Mouse (Mus musculus) forebrain, embryonic 16.5 days (tissue): ENCODE results near the gene Cyp2s1. TPM values are rescaled to one million over a fixed set of nuclear protein-coding genes. Genes with fewer than 3 reads are reported as not detected.

ENCODE experiments used
- ATAC-seq: fragments of 200-750 bp; cut with Nextera tagmentation; 2 replicates; pipeline ENCODE4 v1.8.0; 2017; ENCODE audit warnings: mild to moderate bottlenecking, moderate library complexity
- H3K27ac ChIP-seq: fragments of 300-500 bp; sonication (generic); 2 replicates; pipeline ENCODE4 v1.5.1; 2014; ENCODE audit warnings: low read length, control low read depth
- H3K27me3 ChIP-seq: fragments of 300-500 bp; sonication (generic); replicated peaks from 2 replicates; pipeline ENCODE4 v1.6.1; 2014; ENCODE audit warnings: low read length; ENCODE audit not compliant: control insufficient read depth, insufficient read depth
- H3K36me3 ChIP-seq: fragments of 300-500 bp; sonication (generic); 2 replicates; pipeline ENCODE4 v1.6.1; 2014; ENCODE audit not compliant: control insufficient read depth, insufficient read depth
- H3K4me1 ChIP-seq: fragments of 300-500 bp; sonication (generic); replicated peaks from 2 replicates; pipeline ENCODE4 v1.6.1; 2014; ENCODE audit warnings: low read length; ENCODE audit not compliant: control insufficient read depth, insufficient read depth
- H3K4me2 ChIP-seq: fragments of 300-500 bp; sonication (generic); 2 replicates; pipeline ENCODE4 v1.6.1; 2014; ENCODE audit warnings: mild to moderate bottlenecking, low read length, control low read depth
- H3K4me3 ChIP-seq: fragments of 300-500 bp; sonication (generic); replicated peaks from 2 replicates; pipeline ENCODE4 v1.5.1; 2014; ENCODE audit warnings: mild to moderate bottlenecking, low read length, control low read depth
- H3K9ac ChIP-seq: fragments of 300-500 bp; sonication (generic); replicated peaks from 2 replicates; pipeline ENCODE4 v1.6.1; 2014; ENCODE audit warnings: low read depth, low read length, control low read depth
- H3K9me3 ChIP-seq: fragments of 300-500 bp; sonication (generic); 2 replicates; pipeline ENCODE4 v1.6.1; 2016; ENCODE audit warnings: low read length; ENCODE audit not compliant: control insufficient read depth
- WGBS: fragments of 180-500 bp; shearing (Covaris S2); extraction: QIAGEN DNeasy Blood & Tissue Kit; methylation state at CpG from one replicate; pipeline ENCODE4 v1.1.7; 2014; 5-methylcytosine and 5-hydroxymethylcytosine counted together
- polyA plus RNA-seq: library from polyadenylated mRNA; unstranded; fragments of >200 nt; fragmentation: Nextera tagmentation; extraction: Ambion mirVana; gene quantifications from 2 replicates; pipeline ENCODE4 v1.2.1, GENCODE M21; 2015

Cyp2s1 gene
- 1.0 and 1.1 TPM in 2 replicates for polyA plus RNA-seq

DNA sequence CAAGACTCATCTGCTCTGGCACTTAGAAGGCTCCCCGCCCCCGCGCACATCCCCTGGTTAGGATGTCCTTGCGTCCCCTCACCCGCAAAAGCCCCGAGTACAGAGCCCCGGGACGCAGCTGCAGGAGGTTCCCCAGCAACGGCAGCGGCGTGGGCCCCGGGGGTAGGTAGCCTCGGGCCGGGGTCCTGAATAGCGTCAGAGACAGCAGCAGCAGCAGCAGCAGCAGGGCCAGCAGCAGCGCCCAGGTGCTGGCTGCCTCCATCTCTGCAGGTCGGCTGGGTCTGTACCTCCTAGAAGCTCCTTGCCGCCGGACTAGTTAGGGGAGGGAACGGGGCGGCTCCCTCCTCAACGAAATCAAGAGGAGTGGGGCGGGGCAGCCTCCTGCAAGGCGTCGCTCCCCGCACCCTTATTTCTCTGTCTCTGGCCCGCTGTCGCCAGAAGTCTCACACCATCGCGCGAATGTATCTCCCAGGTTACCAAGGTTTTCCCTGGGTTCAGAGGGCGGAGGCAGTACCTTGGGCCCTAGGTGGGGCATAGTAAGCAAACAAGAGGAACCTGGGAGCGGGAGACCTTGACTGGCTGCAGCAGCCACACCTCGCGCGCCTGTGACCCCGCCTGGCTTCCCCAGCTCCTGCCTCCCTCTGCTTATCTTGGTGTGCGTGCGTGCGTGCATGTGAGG is at the start of gene Cyp2s1:
TSS of gene Cyp2s1 (minus strand) at position 673 of the 679 bp plus-strand sequence.
- H3K27ac ChIP-seq: no peak within 1 kb of the TSS
- H3K27me3 ChIP-seq: peaks cover 7% of the 10 kb centered on the region; the same call in 1 of the 2 replicates
- WGBS: under 1% methylated on average over 40 of the region's 40 CpGs
- peaks cover 9% of the 10 kb centered on the region for H3K4me1 ChIP-seq
- peak within 1 kb of the TSS; percentile 49 for H3K4me3 ChIP-seq
- no peaks in the 10 kb centered on the region for H3K9me3 ChIP-seq
- ATAC-seq: peak; percentile 50
- H3K4me2 ChIP-seq: peak within 1 kb of the TSS; percentile 87
- no peaks in the 10 kb centered on the region for H3K36me3 ChIP-seq
- H3K9ac ChIP-seq: peak within 1 kb of the TSS; percentile 66

DNA sequence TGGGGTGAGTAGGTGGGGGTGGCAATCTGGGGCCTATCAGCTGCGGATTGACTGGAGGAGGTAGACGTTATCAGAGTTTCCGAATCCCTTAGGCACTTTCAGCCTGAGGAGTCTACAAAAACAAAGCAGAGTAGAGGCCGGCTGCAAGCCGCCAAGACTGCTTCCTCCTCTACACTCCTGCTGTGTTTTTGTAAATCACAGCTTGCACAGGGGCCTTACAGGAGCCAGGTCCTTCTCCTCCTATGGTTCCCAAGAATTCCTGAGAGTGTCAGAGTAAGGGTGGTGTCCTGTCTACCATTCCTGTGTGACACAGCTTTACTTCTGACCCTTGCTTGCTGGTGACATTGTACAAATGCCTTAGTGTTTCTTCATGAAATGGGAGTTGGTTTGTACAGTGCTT is 48.1 kb upstream of the Cyp2s1 start:
- Histone ChIP-seq H3K9ac (no peak overlapping the region), H3K9me3 (peaks cover 2% of the 10 kb centered on the region; the same call in 1 of the 2 replicates), H3K27ac (no peak overlapping the region), H3K4me2 (no peak overlapping the region), H3K36me3 (no peaks in the 10 kb centered on the region), H3K4me1 (no peaks in the 10 kb centered on the region), H3K27me3 (no peaks in the 10 kb centered on the region), H3K4me3 (no peak overlapping the region)
- ATAC-seq: no peak
- 29% methylated on average over 5 of the region's 5 CpGs for WGBS

DNA sequence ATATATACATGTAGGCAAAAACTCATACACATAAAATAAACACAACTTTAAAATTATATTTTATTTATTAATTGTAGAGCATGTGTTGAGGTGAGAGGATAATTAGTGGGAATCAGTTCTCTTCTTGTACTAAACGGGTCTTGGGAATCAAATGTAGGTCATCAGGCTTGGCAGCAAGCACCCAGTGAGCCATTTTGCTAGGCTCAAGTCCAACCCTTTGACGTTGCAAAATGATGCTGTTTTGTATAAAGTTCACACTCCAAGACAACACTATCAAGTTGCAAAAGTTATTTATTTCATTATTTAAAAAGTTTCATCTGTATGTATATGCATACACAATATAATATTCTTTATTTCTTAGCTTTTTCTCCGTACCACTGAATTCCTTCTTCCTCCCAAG is 47.0 kb upstream of the Cyp2s1 start:
- no peak overlapping the region for H3K4me3 ChIP-seq
- H3K9me3 ChIP-seq: peaks cover 2% of the 10 kb centered on the region; the same call in 1 of the 2 replicates
- no peaks in the 10 kb centered on the region for H3K36me3 ChIP-seq
- no peaks in the 10 kb centered on the region for H3K4me1 ChIP-seq
- H3K4me2 ChIP-seq: no peak overlapping the region
- H3K27ac ChIP-seq: no peak overlapping the region
- ATAC-seq: no peak
- no peak overlapping the region for H3K9ac ChIP-seq
- H3K27me3 ChIP-seq: no peaks in the 10 kb centered on the region
- WGBS: 79% methylated on average over 3 of the region's 3 CpGs

DNA sequence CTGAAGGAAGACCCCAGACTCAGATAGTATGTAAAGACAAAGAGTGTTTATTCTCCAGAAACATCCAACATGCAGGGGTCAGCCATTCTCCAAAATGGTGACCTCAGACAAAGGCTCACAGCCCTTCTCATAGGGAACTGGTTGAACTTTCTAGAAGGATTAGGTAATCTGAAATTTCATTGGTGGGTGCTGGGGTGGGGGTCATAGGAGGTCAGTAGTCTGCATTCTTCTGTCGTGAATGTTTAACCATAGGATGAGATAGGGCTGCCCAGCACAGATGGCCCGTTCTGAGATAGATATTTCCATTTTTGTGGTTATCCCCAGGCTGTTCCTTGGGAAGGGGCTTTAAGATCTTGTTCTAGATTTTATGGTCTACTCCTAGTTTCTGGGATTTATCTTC is 45.7 kb upstream of the Cyp2s1 start:
- Histone ChIP-seq H3K4me1 (no peaks in the 10 kb centered on the region), H3K9me3 (no peaks in the 10 kb centered on the region), H3K4me3 (no peak overlapping the region), H3K27me3 (no peaks in the 10 kb centered on the region), H3K27ac (no peak overlapping the region), H3K4me2 (no peak overlapping the region), H3K9ac (no peak overlapping the region), H3K36me3 (no peaks in the 10 kb centered on the region)
- 95% methylated on average over 2 of the region's 2 CpGs for WGBS
- no peak for ATAC-seq

DNA sequence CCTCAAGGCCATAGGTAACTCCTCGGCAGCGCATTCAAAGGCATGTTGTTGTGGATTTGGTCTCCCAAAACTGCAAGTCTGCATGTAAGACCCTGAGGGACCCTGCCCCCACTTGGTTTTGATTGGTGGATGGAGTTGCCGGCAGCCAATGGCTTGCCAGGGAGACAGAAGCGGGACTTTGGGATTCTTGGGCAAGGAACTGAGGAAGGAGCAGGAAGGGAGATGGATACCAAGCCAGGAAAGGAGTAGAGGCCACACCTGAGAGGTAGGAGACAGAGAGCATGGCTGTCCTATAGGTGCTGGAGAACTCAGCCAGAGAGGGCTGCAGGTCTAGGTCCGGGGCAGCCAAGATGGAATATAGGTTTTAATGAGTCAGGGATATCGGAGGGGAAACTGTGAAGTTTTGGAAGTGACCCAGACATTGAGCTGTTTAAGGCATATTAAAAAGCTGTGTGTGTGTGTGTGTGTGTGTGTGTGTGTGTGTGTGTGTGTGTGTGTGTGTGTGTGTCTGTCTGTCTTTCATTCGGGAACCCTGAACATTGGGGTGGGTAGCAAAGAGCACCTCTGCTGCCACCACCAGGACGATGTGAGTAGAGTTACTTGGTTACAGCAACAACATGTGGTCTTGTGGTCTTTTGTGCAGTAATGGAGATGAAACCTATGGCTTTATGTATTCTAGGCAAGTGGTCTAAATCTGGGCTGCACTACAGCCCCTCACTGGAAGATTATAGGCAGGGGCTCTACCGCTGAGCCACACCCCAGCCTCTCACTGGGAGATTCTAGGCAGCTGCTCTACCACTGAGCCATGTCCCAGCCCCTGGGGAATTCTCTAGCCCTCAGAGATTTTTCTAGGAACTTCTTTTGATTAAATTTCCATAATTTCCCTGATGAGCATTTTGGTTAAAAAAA is 43.5 kb upstream of the Cyp2s1 start:
- Histone ChIP-seq H3K36me3 (no peaks in the 10 kb centered on the region), H3K27me3 (no peaks in the 10 kb centered on the region), H3K9me3 (no peaks in the 10 kb centered on the region), H3K4me3 (no peak overlapping the region), H3K4me2 (peak overlapping the region; percentile 43), H3K9ac (no peak overlapping the region), H3K4me1 (no peaks in the 10 kb centered on the region), H3K27ac (no peak overlapping the region)
- WGBS: 18% methylated on average over 9 of the region's 9 CpGs
- no peak for ATAC-seq

DNA sequence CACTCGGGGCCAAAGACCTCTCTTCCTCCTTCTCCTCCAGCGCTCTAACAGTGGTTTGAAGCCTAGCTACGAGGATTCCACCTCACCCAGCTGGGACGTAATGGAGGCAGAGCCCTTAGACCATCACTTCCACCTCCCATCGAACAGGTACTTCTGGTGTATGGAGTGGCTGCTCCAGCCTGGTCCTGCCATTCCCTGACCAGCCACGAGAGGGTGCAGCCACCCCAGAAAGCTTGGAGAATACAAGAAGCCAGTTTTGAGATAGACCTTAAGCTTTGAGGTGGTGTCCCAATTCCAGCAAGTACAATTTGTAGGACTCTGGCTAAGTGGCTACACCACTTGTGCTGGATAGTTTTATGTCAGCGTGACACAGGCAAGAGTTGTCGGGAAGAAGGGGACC is 38.4 kb upstream of the Cyp2s1 start:
- Histone ChIP-seq H3K9me3 (no peaks in the 10 kb centered on the region), H3K9ac (no peak overlapping the region), H3K4me2 (no peak overlapping the region), H3K36me3 (no peaks in the 10 kb centered on the region), H3K4me1 (no peaks in the 10 kb centered on the region), H3K4me3 (no peak overlapping the region), H3K27me3 (no peaks in the 10 kb centered on the region), H3K27ac (no peak overlapping the region)
- WGBS: 41% methylated on average over 8 of the region's 8 CpGs
- no peak for ATAC-seq

DNA sequence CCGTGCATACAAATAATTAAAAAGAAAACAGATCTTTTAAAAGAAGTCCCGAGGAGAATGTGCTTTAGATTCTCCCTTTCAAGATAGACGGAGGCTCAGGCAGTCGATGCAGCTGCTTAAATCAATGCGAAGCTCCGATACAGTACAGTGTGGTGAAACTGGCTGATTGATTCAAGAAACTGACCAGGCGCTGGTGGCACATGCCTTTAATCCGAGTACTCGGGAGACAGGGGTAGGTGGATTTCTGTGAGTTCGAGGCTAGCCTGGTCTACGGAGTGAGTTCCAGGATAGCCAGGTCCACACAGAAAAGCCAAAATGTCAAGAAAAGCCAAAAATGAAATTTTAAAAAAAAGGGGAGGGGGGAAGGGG is 31.7 kb upstream of the Cyp2s1 start:
- no peaks in the 10 kb centered on the region for H3K36me3 ChIP-seq
- peak; percentile 33; the same call in 1 of the 2 replicates for ATAC-seq
- H3K9me3 ChIP-seq: no peaks in the 10 kb centered on the region
- no peaks in the 10 kb centered on the region for H3K27me3 ChIP-seq
- peak overlapping the region; percentile 53 for H3K4me3 ChIP-seq
- no peaks in the 10 kb centered on the region for H3K4me1 ChIP-seq
- H3K27ac ChIP-seq: no peak overlapping the region
- 22% methylated on average over 11 of the region's 11 CpGs for WGBS
- H3K4me2 ChIP-seq: peak overlapping the region; percentile 74
- peak overlapping the region; percentile 55 for H3K9ac ChIP-seq

DNA sequence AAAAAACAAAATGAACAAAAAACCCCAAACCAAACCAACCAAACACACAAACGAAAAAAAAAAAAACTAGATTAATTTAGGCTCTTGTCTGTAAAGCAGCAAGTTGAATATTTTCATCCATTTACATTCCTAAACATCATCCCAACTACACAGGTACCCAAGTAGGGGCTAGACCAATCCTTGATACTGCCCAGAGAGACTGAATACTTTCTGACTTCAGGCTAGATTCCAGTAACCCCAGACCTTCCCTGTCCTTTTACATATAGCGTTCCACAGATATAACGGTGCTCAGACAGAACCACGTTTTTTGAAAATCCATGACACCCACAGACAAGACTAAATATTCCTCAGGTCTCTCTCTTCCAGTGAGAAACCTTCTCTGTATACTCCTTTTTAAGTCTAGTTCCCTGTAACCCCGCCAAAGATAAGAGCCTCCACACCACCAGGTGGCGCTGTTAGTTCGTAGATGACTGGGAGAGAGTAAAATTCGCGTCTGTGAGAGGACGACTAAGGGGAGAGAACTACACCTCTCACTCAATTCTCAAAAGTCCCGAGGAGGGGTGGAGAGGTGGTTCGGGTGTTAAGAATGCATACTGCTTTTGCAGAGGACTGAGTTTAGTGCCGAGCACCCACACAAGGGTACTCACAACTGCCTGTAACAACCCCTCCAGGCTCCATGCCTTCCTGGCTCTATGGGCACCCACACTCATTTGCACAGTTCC is 31.2 kb upstream of the Cyp2s1 start:
- peak; percentile 72 for ATAC-seq
- H3K27ac ChIP-seq: no peak overlapping the region

DNA sequence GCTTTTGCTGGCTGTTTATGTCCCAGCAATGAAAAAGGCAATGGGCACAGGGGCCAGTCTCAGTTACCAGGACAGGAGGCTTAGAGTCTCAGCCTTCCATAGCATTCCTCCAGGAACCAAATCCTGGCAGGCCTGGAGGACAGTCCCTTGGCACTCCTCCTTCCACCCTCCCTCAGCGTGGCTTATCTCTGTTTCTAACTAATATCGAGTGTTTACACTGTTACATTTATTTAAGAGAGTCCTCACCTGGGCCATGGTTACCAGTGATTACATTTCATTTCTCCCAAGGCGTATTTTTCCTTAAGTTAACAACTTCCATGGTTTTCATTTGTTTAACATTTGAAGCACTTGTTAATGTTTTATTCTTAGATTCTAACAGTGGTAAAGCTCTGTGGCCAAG is 28.2 kb upstream of the Cyp2s1 start:
- H3K4me2 ChIP-seq: no peak overlapping the region
- H3K4me1 ChIP-seq: no peaks in the 10 kb centered on the region
- WGBS: 81% methylated on average over 3 of the region's 3 CpGs
- H3K9me3 ChIP-seq: no peaks in the 10 kb centered on the region
- no peaks in the 10 kb centered on the region for H3K36me3 ChIP-seq
- ATAC-seq: no peak
- no peak overlapping the region for H3K4me3 ChIP-seq
- H3K27ac ChIP-seq: no peak overlapping the region
- no peak overlapping the region for H3K9ac ChIP-seq
- H3K27me3 ChIP-seq: no peaks in the 10 kb centered on the region

More for the DNA sequence above, 31.2 kb upstream of the Cyp2s1 start:
- WGBS: 8% methylated on average over 13 of the region's 13 CpGs
- Histone ChIP-seq H3K4me2 (peak overlapping the region; percentile 74), H3K27me3 (no peaks in the 10 kb centered on the region), H3K4me3 (peak overlapping the region; percentile 53), H3K9ac (peak overlapping the region; percentile 55), H3K36me3 (no peaks in the 10 kb centered on the region), H3K9me3 (no peaks in the 10 kb centered on the region), H3K4me1 (no peaks in the 10 kb centered on the region)
